Comparison of ENCODE assay signal across 8 mouse cellular contexts in the genomic region with DNA sequence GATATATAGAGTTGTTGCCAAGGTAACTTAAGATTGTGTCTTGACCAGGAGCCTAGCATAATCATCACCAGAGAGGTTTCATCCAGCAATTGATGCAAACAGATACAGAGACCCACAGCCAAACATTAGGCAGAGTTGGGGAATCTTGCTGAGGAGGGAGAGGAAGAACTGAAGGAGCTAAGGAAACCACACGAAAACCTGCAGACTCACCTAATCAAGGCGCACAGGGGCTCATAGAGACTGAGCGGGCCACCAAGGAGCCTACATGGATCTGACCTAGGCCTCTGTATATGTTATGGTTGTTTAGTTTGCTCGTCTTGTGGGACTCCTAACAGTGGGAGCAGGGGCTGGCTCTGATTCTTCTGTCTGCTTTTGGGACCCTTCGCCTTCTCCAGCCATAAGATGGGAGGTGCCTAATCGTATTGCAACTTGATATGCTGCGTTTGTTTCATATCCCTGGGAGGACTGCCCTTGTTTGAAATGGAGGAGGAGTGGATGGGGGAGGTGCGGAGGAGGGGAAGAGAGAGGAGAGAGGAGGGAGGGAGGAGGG. TPM values are rescaled to one million over a fixed set of nuclear protein-coding genes. Genes with fewer than 3 reads are reported as not detected.
DNase-seq lines count a peak whose midpoint lies in the region; ATAC-seq and TF ChIP-seq lines count a peak whose summit lies in the region.

No protein-coding gene starts in this region.

- H3K4me3 ChIP-seq in heart, embryonic 10.5 days = no peak overlapping the region
- H3K4me3 ChIP-seq in cerebellum, adult 2 months (replicated peaks; ENCODE audit: insufficient read depth, low read depth, low read length) = peak overlapping the region; percentile 20
- H3K4me3 ChIP-seq in forebrain, embryonic 15.5 days = no peak overlapping the region
- H3K4me3 ChIP-seq in limb, embryonic 15.5 days = no peak overlapping the region

- no peak overlapping the region for H3K9ac ChIP-seq in forebrain, embryonic 15.5 days (replicated peaks)
- no peak overlapping the region for H3K9ac ChIP-seq in limb, embryonic 15.5 days

- no peaks in the 10 kb centered on the region for H3K27me3 ChIP-seq in heart, embryonic 10.5 days (ENCODE audit: insufficient read depth, poor library complexity, severe bottlenecking)
- H3K27me3 ChIP-seq in cerebellum, adult 2 months (ENCODE audit: control insufficient read depth, insufficient read depth, low read length) = no peaks in the 10 kb centered on the region
- no peaks in the 10 kb centered on the region for H3K27me3 ChIP-seq in forebrain, embryonic 15.5 days
- no peaks in the 10 kb centered on the region for H3K27me3 ChIP-seq in limb, embryonic 15.5 days

- DNase-seq in heart, postnatal 10 days = peak; percentile 6 to 10
- no peak for DNase-seq in heart, embryonic 10.5 days (ENCODE audit: low spot score)
- peak; percentile 75 to 84 for DNase-seq in cerebellum, adult 2 months
- no peak for DNase-seq in heart, adult 9 months (ENCODE audit: low spot score in 2 of 2)
- no peak for DNase-seq in urinary bladder, postnatal 4 days (ENCODE audit: low spot score in 2 of 2)

- peak; percentile 36 for ATAC-seq in forebrain, embryonic 15.5 days (replicated peaks)
- 0 out of 2 replicates have a peak, but pooled peaks have one; percentile 19 for ATAC-seq in limb, embryonic 15.5 days (ENCODE audit: insufficient number of reproducible peaks, low FRiP score, low TSS enrichment, low read depth)
- no peak for ATAC-seq in CD4-positive, CD25-positive, alpha-beta regulatory T cell, adult 4 months

- no peaks in the 10 kb centered on the region for H3K36me3 ChIP-seq in heart, embryonic 10.5 days
- no peaks in the 10 kb centered on the region for H3K36me3 ChIP-seq in forebrain, embryonic 15.5 days
- H3K36me3 ChIP-seq in limb, embryonic 15.5 days = no peaks in the 10 kb centered on the region

- TF ChIP-seq CTCF in cerebellum, adult 2 months (IDR thresholded peaks at IDR 0.05; ENCODE audit: borderline replicate concordance, insufficient read depth, low read depth, low read length) = no peak

- no peaks in the 10 kb centered on the region for H3K9me3 ChIP-seq in heart, embryonic 10.5 days
- H3K9me3 ChIP-seq in forebrain, embryonic 15.5 days = no peaks in the 10 kb centered on the region
- no peaks in the 10 kb centered on the region for H3K9me3 ChIP-seq in limb, embryonic 15.5 days

- no peak for TF ChIP-seq POLR2A in cerebellum, adult 2 months (IDR thresholded peaks at IDR 0.05; ENCODE audit: borderline replicate concordance, insufficient read depth, low read length)

- 50% methylated on average over 7 of the region's 8 CpGs for WGBS in heart, embryonic 10.5 days
- WGBS in cerebellum, adult 2 months = 31% methylated on average over 7 of the region's 8 CpGs
- 60% methylated on average over 7 of the region's 8 CpGs for WGBS in forebrain, embryonic 15.5 days
- WGBS in limb, embryonic 15.5 days = 26% methylated on average over 7 of the region's 8 CpGs

- intact Hi-C loops in heart, postnatal 10 days (cut with DNase I) = loop anchor here (2.0 to 5.0 kb wide), 3 partner anchors 192 to 1229 kb away; no protein-coding TSS in a partner anchor

- no peak overlapping the region for H3K4me2 ChIP-seq in forebrain, embryonic 15.5 days (replicated peaks)
- H3K4me2 ChIP-seq in limb, embryonic 15.5 days = peak overlapping the region; percentile 19

- no peaks in the 10 kb centered on the region for H3K4me1 ChIP-seq in heart, embryonic 10.5 days
- H3K4me1 ChIP-seq in cerebellum, adult 2 months (ENCODE audit: control insufficient read depth, insufficient read depth, low read length) = peaks cover 24% of the 10 kb centered on the region
- H3K4me1 ChIP-seq in forebrain, embryonic 15.5 days = no peaks in the 10 kb centered on the region
- 0 out of 2 replicates have a peak, but pooled peaks cover 3% of the 10 kb centered on the region for H3K4me1 ChIP-seq in limb, embryonic 15.5 days

- no peak overlapping the region for H3K27ac ChIP-seq in heart, embryonic 10.5 days
- peak overlapping the region; percentile 93 for H3K27ac ChIP-seq in cerebellum, adult 2 months (ENCODE audit: insufficient read depth, low read length)
- H3K27ac ChIP-seq in forebrain, embryonic 15.5 days (replicated peaks) = no peak overlapping the region
- 0 out of 2 replicates have a peak overlapping the region, but pooled peaks have one; percentile 28 for H3K27ac ChIP-seq in limb, embryonic 15.5 days

RNA-seq across cellular contexts. Expression of a gene that starts 24.5 kb away (rescaled TPM):
- total RNA-seq in heart, postnatal 10 days (2021) = under 1 TPM; 0.17 to 0.31 TPM
- 0.02 and 0.25 TPM in 2 replicates for polyA plus RNA-seq in heart, embryonic 10.5 days (2016; fragmentation: Nextera tagmentation; extraction: Ambion mirVana)
- 22.5 and 28.0 TPM in 2 replicates for polyA plus RNA-seq in cerebellum, adult 2 months (2012; rRNA removed)
- polyA plus RNA-seq in forebrain, embryonic 15.5 days (2015; fragmentation: Nextera tagmentation; extraction: Ambion mirVana) = 1.3 and 1.4 TPM in 2 replicates
- 0.14 and 0.47 TPM in 2 replicates for polyA plus RNA-seq in limb, embryonic 15.5 days (2015; fragmentation: Nextera tagmentation; extraction: Ambion mirVana)
- 100 to 1,000 TPM; 101 to 123 TPM for polyA plus RNA-seq in CD4-positive, CD25-positive, alpha-beta regulatory T cell, adult 4 months (2017; shearing (Covaris generic))

Comparison
In these comparisons a context has a peak if more than half of its experiments do, and no peak if none do; other contexts are left out.
1. DNase-seq: peak in heart, postnatal 10 days (2 of 2) and cerebellum, adult 2 months (2 of 2); none in heart, embryonic 10.5 days (single experiment), heart, adult 9 months (0 of 2) and urinary bladder, postnatal 4 days (0 of 2).
2. H3K27ac ChIP-seq: peak in cerebellum, adult 2 months (single experiment) and limb, embryonic 15.5 days (single experiment); none in heart, embryonic 10.5 days (single experiment) and forebrain, embryonic 15.5 days (single experiment).